ENCODE assay signal across 10 mouse cellular contexts in genomic region chr14:25512803-25513202, GRCm38 (mm10). TPM values are rescaled to one million over a fixed set of nuclear protein-coding genes. Genes with fewer than 3 reads are reported as not detected.
DNase-seq lines count a peak whose midpoint lies in the region; ATAC-seq and TF ChIP-seq lines count a peak whose summit lies in the region.
"Had no signal": no experiment of that assay in that cellular context is flagged by ENCODE, and none has a peak within 500 bp of the region (broad histone marks: within the 10 kb centered on the region; RNA-seq: fewer than 3 reads in every experiment).

No protein-coding gene starts in this region.

- H3K4me3 ChIP-seq in intestine, embryonic 14.5 days (ENCODE audit: low read depth, low read length), result no peak overlapping the region
- no peak overlapping the region for H3K4me3 ChIP-seq in intestine, postnatal 0 days (ENCODE audit: low read depth, low read length)
- H3K4me3 ChIP-seq in forebrain, embryonic 11.5 days (ENCODE audit: low read depth, low read length), result no peak overlapping the region
- no peak overlapping the region for H3K4me3 ChIP-seq in hindbrain, embryonic 16.5 days (ENCODE audit: low read length)
- H3K4me3 ChIP-seq in neural tube, embryonic 15.5 days (replicated peaks), result no peak overlapping the region

- H3K27me3 ChIP-seq in intestine, embryonic 14.5 days (replicated peaks; ENCODE audit: control insufficient read depth, insufficient read depth, low read length), result no peaks in the 10 kb centered on the region
- no peaks in the 10 kb centered on the region for H3K27me3 ChIP-seq in intestine, postnatal 0 days (replicated peaks; ENCODE audit: control insufficient read depth, insufficient read depth, low read length)
- H3K27me3 ChIP-seq in forebrain, embryonic 11.5 days (ENCODE audit: control insufficient read depth, insufficient read depth, low read length), result no peaks in the 10 kb centered on the region
- H3K27me3 ChIP-seq in hindbrain, embryonic 16.5 days (replicated peaks; ENCODE audit: control insufficient read depth, insufficient read depth, low read length), result no peaks in the 10 kb centered on the region
- H3K27me3 ChIP-seq in neural tube, embryonic 15.5 days (replicated peaks), result no peaks in the 10 kb centered on the region

- ATAC-seq in intestine, embryonic 14.5 days (replicated peaks; ENCODE audit: low FRiP score, low TSS enrichment, low read depth), result peak; percentile 28; the same call in 1 of the 2 replicates
- no peak for ATAC-seq in intestine, postnatal 0 days
- no peak for ATAC-seq in forebrain, embryonic 11.5 days (replicated peaks; ENCODE audit: low FRiP score)
- ATAC-seq in hindbrain, embryonic 16.5 days, result peak; percentile 38; the same call in 1 of the 2 replicates
- ATAC-seq in neural tube, embryonic 15.5 days (ENCODE audit: low FRiP score), result no peak
- no peak for ATAC-seq in erythroid progenitor cell, adult 5-6 weeks (replicated peaks; ENCODE audit: low FRiP score, poor library complexity, severe bottlenecking)

- WGBS in intestine, embryonic 14.5 days, result 18% methylated on average over 6 of the region's 6 CpGs
- 48% methylated on average over 6 of the region's 6 CpGs for WGBS in intestine, postnatal 0 days
- 36% methylated on average over 6 of the region's 6 CpGs for WGBS in forebrain, embryonic 11.5 days
- WGBS in hindbrain, embryonic 16.5 days, result 23% methylated on average over 6 of the region's 6 CpGs
- WGBS in neural tube, embryonic 15.5 days, result 17% methylated on average over 6 of the region's 6 CpGs

- peaks cover 19% of the 10 kb centered on the region; the same call in 1 of the 2 replicates for H3K36me3 ChIP-seq in intestine, embryonic 14.5 days (ENCODE audit: control insufficient read depth, insufficient read depth, low read length)
- H3K36me3 ChIP-seq in intestine, postnatal 0 days (ENCODE audit: control insufficient read depth, insufficient read depth), result peaks cover 8% of the 10 kb centered on the region; the same call in 1 of the 2 replicates
- no peaks in the 10 kb centered on the region; the same call in 1 of the 2 replicates for H3K36me3 ChIP-seq in forebrain, embryonic 11.5 days (ENCODE audit: control insufficient read depth, insufficient read depth, low read length)
- no peaks in the 10 kb centered on the region for H3K36me3 ChIP-seq in hindbrain, embryonic 16.5 days (ENCODE audit: control insufficient read depth, insufficient read depth, low read length)
- H3K36me3 ChIP-seq in neural tube, embryonic 15.5 days, result no peaks in the 10 kb centered on the region
- H3K36me3 ChIP-seq: G1E had no signal

- no peak for DNase-seq in intestine, embryonic 14.5 days (ENCODE audit: low spot score)
- DNase-seq in forebrain, embryonic 11.5 days (ENCODE audit: low spot score), result no peak
- DNase-seq in right cerebral cortex, postnatal 14 days, result no peak
- no peak for DNase-seq in lung, postnatal 36 days
- DNase-seq: kidney, postnatal 10 days had no signal

- no peak for TF ChIP-seq CTCF in intestine, postnatal 0 days (IDR thresholded peaks at IDR 0.05; ENCODE audit: low read depth)

- peak overlapping the region; percentile 60 for H3K27ac ChIP-seq in intestine, embryonic 14.5 days (ENCODE audit: low read depth)
- no peak overlapping the region for H3K27ac ChIP-seq in intestine, postnatal 0 days (ENCODE audit: low read depth, low read length)
- 0 out of 2 replicates have a peak overlapping the region, but pooled peaks have one; percentile 18 for H3K27ac ChIP-seq in forebrain, embryonic 11.5 days (ENCODE audit: low read depth, low read length)
- peak overlapping the region; percentile 57 for H3K27ac ChIP-seq in hindbrain, embryonic 16.5 days (ENCODE audit: low read depth, low read length)
- peak overlapping the region; percentile 38; the same call in 1 of the 2 replicates for H3K27ac ChIP-seq in neural tube, embryonic 15.5 days (replicated peaks)

- no peak overlapping the region for H3K4me2 ChIP-seq in intestine, embryonic 14.5 days (ENCODE audit: low read length)
- H3K4me2 ChIP-seq in intestine, postnatal 0 days (replicated peaks; ENCODE audit: low read depth), result no peak overlapping the region
- H3K4me2 ChIP-seq in forebrain, embryonic 11.5 days (ENCODE audit: low read depth, low read length, severe bottlenecking), result no peak overlapping the region
- no peak overlapping the region for H3K4me2 ChIP-seq in hindbrain, embryonic 16.5 days (ENCODE audit: low read length)
- no peak overlapping the region for H3K4me2 ChIP-seq in neural tube, embryonic 15.5 days

- no peaks in the 10 kb centered on the region for H3K9me3 ChIP-seq in intestine, embryonic 14.5 days (ENCODE audit: control insufficient read depth, low read length)
- H3K9me3 ChIP-seq in intestine, postnatal 0 days (ENCODE audit: control insufficient read depth), result no peaks in the 10 kb centered on the region
- no peaks in the 10 kb centered on the region for H3K9me3 ChIP-seq in forebrain, embryonic 11.5 days (ENCODE audit: control insufficient read depth, low read length)
- H3K9me3 ChIP-seq in hindbrain, embryonic 16.5 days (ENCODE audit: control insufficient read depth, low read length), result no peaks in the 10 kb centered on the region
- no peaks in the 10 kb centered on the region for H3K9me3 ChIP-seq in neural tube, embryonic 15.5 days (replicated peaks)

- H3K4me1 ChIP-seq in intestine, embryonic 14.5 days (replicated peaks; ENCODE audit: control insufficient read depth, insufficient read depth, low read length), result peaks cover 80% of the 10 kb centered on the region
- peaks cover 37% of the 10 kb centered on the region for H3K4me1 ChIP-seq in intestine, postnatal 0 days (replicated peaks; ENCODE audit: control insufficient read depth, insufficient read depth, low read length)
- H3K4me1 ChIP-seq in forebrain, embryonic 11.5 days (replicated peaks; ENCODE audit: control insufficient read depth, insufficient read depth, low read length), result peaks cover 24% of the 10 kb centered on the region
- H3K4me1 ChIP-seq in hindbrain, embryonic 16.5 days (ENCODE audit: control insufficient read depth, insufficient read depth, low read depth, low read length), result peaks cover 63% of the 10 kb centered on the region
- H3K4me1 ChIP-seq in neural tube, embryonic 15.5 days, result peaks cover 87% of the 10 kb centered on the region

- no peak overlapping the region for H3K9ac ChIP-seq in intestine, embryonic 14.5 days (ENCODE audit: low read length)
- H3K9ac ChIP-seq in intestine, postnatal 0 days (ENCODE audit: low read depth, low read length), result no peak overlapping the region
- H3K9ac ChIP-seq in forebrain, embryonic 11.5 days (ENCODE audit: low read length), result no peak overlapping the region
- no peak overlapping the region for H3K9ac ChIP-seq in hindbrain, embryonic 16.5 days (ENCODE audit: low read depth, low read length)
- no peak overlapping the region for H3K9ac ChIP-seq in neural tube, embryonic 15.5 days (replicated peaks)

RNA-seq across cellular contexts. Expression of gene Zmiz1, which starts 53.8 kb away (rescaled TPM):
- polyA plus RNA-seq in intestine, embryonic 14.5 days (2014; fragmentation: Nextera tagmentation; extraction: Ambion mirVana), result 37.4 and 39.0 TPM in 2 replicates
- polyA plus RNA-seq in intestine, postnatal 0 days (2015; fragmentation: Nextera tagmentation; extraction: Ambion mirVana), result 12.4 and 13.5 TPM in 2 replicates
- 70.1 and 71.2 TPM in 2 replicates for polyA plus RNA-seq in forebrain, embryonic 11.5 days (2014; fragmentation: Nextera tagmentation; extraction: Ambion mirVana)
- polyA plus RNA-seq in hindbrain, embryonic 16.5 days (2015; fragmentation: Nextera tagmentation; extraction: Ambion mirVana), result 50.4 and 55.0 TPM in 2 replicates
- 51.1 and 54.7 TPM in 2 replicates for polyA plus RNA-seq in neural tube, embryonic 15.5 days (2015; fragmentation: Nextera tagmentation; extraction: Ambion mirVana)
- 20.9 and 36.0 TPM in 2 replicates for total RNA-seq in erythroid progenitor cell, adult 5-6 weeks (2015; ENCODE audit: low replicate concordance)
- 4.0 and 4.6 TPM in 2 replicates for total RNA-seq in erythroid progenitor cell, adult 5-6 weeks (2017; ENCODE audit: low replicate concordance)

Comparison
In these comparisons a context has a peak if more than half of its experiments do, and no peak if none do; other contexts are left out.
1. ATAC-seq: peak in intestine, embryonic 14.5 days (single experiment) and hindbrain, embryonic 16.5 days (single experiment); none in intestine, postnatal 0 days (single experiment), forebrain, embryonic 11.5 days (single experiment), neural tube, embryonic 15.5 days (single experiment) and erythroid progenitor cell, adult 5-6 weeks (single experiment).